Mouse (Mus musculus) T-helper 2 cell (primary cell): ENCODE results near the gene Aox3.

Experiments
- in situ Hi-C: fragments of 300-600 bp; cut with MboI, MseI; formaldehyde crosslinking; loops from one replicate; pipeline ENCODE4 v1.15.1; 2025; ENCODE audit warnings: high pct_unique_total_duplicates

Aox3 gene

GRCm38 (mm10) chr1:58105685-58106084, 7.2 kb upstream of the Aox3 start:
- in situ Hi-C loops = no loop called here

- in situ Hi-C loops = no loop called here
Measured at GRCm38 (mm10) chr1:58107066-58107465, 5.9 kb upstream of the Aox3 start.

GRCm38 (mm10) chr1:58110241-58110640, 2.7 kb upstream of the Aox3 start:
- in situ Hi-C loops = no loop called here

GRCm38 (mm10) chr1:58111315-58111714, 1.6 kb upstream of the Aox3 start:
- in situ Hi-C loops = no loop called here

- in situ Hi-C loops = no loop called here
Measured at GRCm38 (mm10) chr1:58113441-58113840, 511 bp downstream of the Aox3 start.

GRCm38 (mm10) chr1:58114021-58114560, 1.2 kb downstream of the Aox3 start:
- in situ Hi-C loops = no loop called here

- in situ Hi-C loops = no loop called here
Measured at GRCm38 (mm10) chr1:58114666-58115375, 1.9 kb downstream of the Aox3 start.

- in situ Hi-C loops = no loop called here
Measured at GRCm38 (mm10) chr1:58118231-58118630, 5.3 kb downstream of the Aox3 start.

GRCm38 (mm10) chr1:58124901-58125300, 12.0 kb downstream of the Aox3 start:
- in situ Hi-C loops = no loop called here

GRCm38 (mm10) chr1:58137891-58138290, 25.0 kb downstream of the Aox3 start:
- in situ Hi-C loops = no loop called here

GRCm38 (mm10) chr1:58138986-58139385, 26.1 kb downstream of the Aox3 start:
- in situ Hi-C loops = no loop called here

GRCm38 (mm10) chr1:58140607-58141006, 27.7 kb downstream of the Aox3 start:
- in situ Hi-C loops = no loop called here

- in situ Hi-C loops = no loop called here
Measured at GRCm38 (mm10) chr1:58144384-58145069, 31.6 kb downstream of the Aox3 start.

GRCm38 (mm10) chr1:58146026-58146425, 33.1 kb downstream of the Aox3 start:
- in situ Hi-C loops = no loop called here

- in situ Hi-C loops = no loop called here
Measured at GRCm38 (mm10) chr1:58147776-58148175, 34.8 kb downstream of the Aox3 start.

- in situ Hi-C loops = loop anchor here (5.0 kb wide), 1 partner anchor 125 kb away; the partner anchor contains the start of gene Aox2
Measured at GRCm38 (mm10) chr1:58152247-58152646, 39.3 kb downstream of the Aox3 start.

- in situ Hi-C loops = no loop called here
Measured at GRCm38 (mm10) chr1:58156747-58157146, 43.8 kb downstream of the Aox3 start.

- in situ Hi-C loops = no loop called here
Measured at GRCm38 (mm10) chr1:58169893-58170292, 57.0 kb downstream of the Aox3 start.

GRCm38 (mm10) chr1:58188514-58189175, 75.7 kb downstream of the Aox3 start:
- in situ Hi-C loops = no loop called here

- in situ Hi-C loops = no loop called here
Measured at GRCm38 (mm10) chr1:58194317-58194716, 81.4 kb downstream of the Aox3 start.

GRCm38 (mm10) chr1:58194988-58195387, 82.1 kb downstream of the Aox3 start:
- in situ Hi-C loops = no loop called here

GRCm38 (mm10) chr1:58195541-58195940, 82.6 kb downstream of the Aox3 start:
- in situ Hi-C loops = no loop called here
